Mouse (Mus musculus) limb, embryonic 14.5 days (tissue): Measurements from ENCODE around the gene Brsk1. TPM values are rescaled to one million over a fixed set of nuclear protein-coding genes. Genes with fewer than 3 reads are reported as not detected.
A peak's percentile ranks its signal among the peaks of the same experiment; 100 is the strongest.

Experiments used
- ATAC-seq: fragments of 200-750 bp; cut with Nextera tagmentation; 2 replicates; pipeline ENCODE4 v1.8.0; 2017; ENCODE audit warnings: low read depth, moderate number of reproducible peaks, moderate TSS enrichment; ENCODE audit not compliant: low FRiP score
- DNase-seq: peaks from one replicate; pipeline ENCODE4 v3.0.0-alpha.2; 2015; ENCODE audit warnings: low spot score
- H3K27ac ChIP-seq: fragments of 300-500 bp; sonication (generic); replicated peaks from 2 replicates; pipeline ENCODE4 v1.5.1; 2014; ENCODE audit warnings: low read depth, mild to moderate bottlenecking, low read length, moderate library complexity, mixed read lengths
- H3K27me3 ChIP-seq: fragments of 300-500 bp; sonication (generic); 2 replicates; pipeline ENCODE4 v1.6.1; 2014; ENCODE audit warnings: low read length, mixed read lengths; ENCODE audit not compliant: control insufficient read depth, insufficient read depth
- H3K36me3 ChIP-seq: fragments of 300-500 bp; sonication (generic); 2 replicates; pipeline ENCODE4 v1.6.1; 2014; ENCODE audit warnings: mild to moderate bottlenecking, low read length, moderate library complexity, mixed read lengths; ENCODE audit not compliant: control insufficient read depth, insufficient read depth
- H3K4me1 ChIP-seq: fragments of 300-500 bp; sonication (generic); 2 replicates; pipeline ENCODE4 v1.6.1; 2014; ENCODE audit warnings: antibody characterized with exemption, low read length, mixed read lengths; ENCODE audit not compliant: control insufficient read depth, insufficient read depth
- H3K4me2 ChIP-seq: fragments of 300-500 bp; sonication (generic); replicated peaks from 2 replicates; pipeline ENCODE4 v1.6.1; 2014; ENCODE audit warnings: low read depth, mild to moderate bottlenecking, low read length, moderate library complexity; ENCODE audit not compliant: severe bottlenecking
- H3K4me3 ChIP-seq: fragments of 300-500 bp; sonication (generic); replicated peaks from 2 replicates; pipeline ENCODE4 v1.5.1; 2014; ENCODE audit warnings: low read length
- H3K9ac ChIP-seq: fragments of 300-500 bp; sonication (generic); 2 replicates; pipeline ENCODE4 v1.6.1; 2014; ENCODE audit warnings: mild to moderate bottlenecking, low read depth, low read length, moderate library complexity; ENCODE audit not compliant: severe bottlenecking
- H3K9me3 ChIP-seq: fragments of 300-500 bp; sonication (generic); 2 replicates; pipeline ENCODE4 v1.6.1; 2016; ENCODE audit warnings: low read length; ENCODE audit not compliant: control insufficient read depth
- POLR2A ChIP-seq: fragments of 200-500 bp; IDR thresholded peaks from 2 replicates; pipeline ENCODE4 v1.8.0; 2012; ENCODE audit warnings: inconsistent platforms, mild to moderate bottlenecking, moderate library complexity, borderline replicate concordance; ENCODE audit not compliant: insufficient read depth, insufficient read length; ENCODE audit errors: extremely low read depth
- WGBS: fragments of 180-500 bp; shearing (Covaris S2); extraction: QIAGEN DNeasy Blood & Tissue Kit; methylation state at CpG from one replicate; pipeline ENCODE4 v1.1.7; 2014; 5-methylcytosine and 5-hydroxymethylcytosine counted together
- polyA plus RNA-seq, 2 experiments: library from polyadenylated mRNA; depleted of rRNA in 1 of 2; stranded (reverse) in 1 of 2; unstranded in 1 of 2; fragments of >200 nt; fragmentation: Nextera tagmentation in 1 of 2; extraction: Ambion mirVana in 1 of 2; gene quantifications; 2 replicates each; pipeline versions ENCODE4 v1.2.1 to v1.2.3; 2012 to 2014

Gene Brsk1
- polyA plus RNA-seq, 2 experiments, result 1.3 to 26.4 TPM

DNA sequence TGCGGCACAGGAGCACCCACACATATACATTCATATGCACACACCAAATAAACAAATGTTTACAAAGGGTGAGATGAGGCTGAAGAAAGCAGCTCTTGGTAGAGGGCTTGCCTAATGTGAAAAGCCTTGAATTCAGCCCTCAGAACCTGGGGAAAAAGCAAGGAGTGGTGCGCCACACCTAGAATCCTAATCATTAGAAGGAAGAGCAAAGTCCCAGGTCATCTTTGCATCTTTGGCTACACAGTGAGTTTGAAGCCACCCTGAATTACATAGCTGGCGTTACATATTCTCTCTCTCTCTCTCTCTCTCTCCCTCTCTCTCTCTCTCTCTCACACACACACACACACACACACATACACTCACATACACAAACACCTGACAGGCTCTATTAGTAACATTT, 28.9 kb downstream of the Brsk1 start:
- Histone ChIP-seq H3K27ac (no peak overlapping the region), H3K9ac (no peak overlapping the region), H3K27me3 (no peaks in the 10 kb centered on the region), H3K9me3 (no peaks in the 10 kb centered on the region), H3K4me2 (no peak overlapping the region), H3K4me3 (no peak overlapping the region), H3K36me3 (peaks cover 27% of the 10 kb centered on the region), H3K4me1 (no peaks in the 10 kb centered on the region)
- ATAC-seq (no peak), DNase-seq (no peak)
- TF ChIP-seq POLR2A, result no peak
- WGBS, result 96% methylated on average over 3 of the region's 3 CpGs

DNA sequence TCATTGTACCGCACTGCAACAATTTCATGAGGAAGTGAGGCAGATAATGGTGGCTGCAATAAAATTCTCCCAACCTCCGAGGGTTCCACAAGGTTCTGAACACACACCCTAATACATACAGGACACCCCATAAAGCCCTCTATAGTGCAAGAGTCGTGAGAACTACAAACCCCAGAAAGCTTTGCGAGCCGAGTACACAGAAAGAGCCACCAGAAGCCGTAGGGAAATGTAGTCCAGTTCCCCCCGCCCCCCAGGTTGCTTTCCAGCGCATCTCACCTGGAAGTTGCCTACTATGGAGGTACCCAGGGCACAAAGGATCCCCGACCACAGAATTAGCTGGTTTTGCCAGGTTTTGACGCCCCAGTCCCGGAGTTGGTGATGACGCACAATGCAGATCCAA, 33.1 kb downstream of the Brsk1 start:
- peak overlapping the region; percentile 28 for H3K4me3 ChIP-seq
- H3K4me1 ChIP-seq, result no peaks in the 10 kb centered on the region
- no peaks in the 10 kb centered on the region for H3K9me3 ChIP-seq
- no peaks in the 10 kb centered on the region for H3K27me3 ChIP-seq
- no peak; the same call in 1 of the 2 replicates for ATAC-seq
- H3K9ac ChIP-seq, result peak overlapping the region; percentile 40; the same call in 1 of the 2 replicates
- DNase-seq, result no peak
- peak overlapping the region; percentile 43 for H3K4me2 ChIP-seq
- H3K36me3 ChIP-seq, result no peaks in the 10 kb centered on the region
- no peak overlapping the region for H3K27ac ChIP-seq
- no peak for TF ChIP-seq POLR2A
- WGBS, result 36% methylated on average over 12 of the region's 12 CpGs

DNA sequence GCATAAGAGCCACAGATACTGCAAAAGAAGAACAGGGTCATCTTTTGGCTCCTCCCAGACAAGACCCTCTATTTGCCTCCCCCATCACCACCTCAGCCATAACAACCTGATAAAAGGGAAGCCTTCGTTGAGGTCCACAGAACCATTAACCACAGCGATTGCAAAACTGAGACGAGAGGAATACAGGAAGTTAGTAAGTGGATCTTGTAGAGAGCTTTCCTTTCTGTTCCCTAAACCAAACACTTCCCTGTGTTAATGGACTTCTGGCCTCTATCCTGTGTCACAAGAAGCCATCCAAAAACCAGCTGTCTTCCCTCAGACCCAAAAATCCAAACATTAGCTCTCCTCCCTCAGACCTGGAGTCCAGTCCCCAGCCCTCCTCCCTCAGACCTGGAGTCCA, 34.0 kb downstream of the Brsk1 start:
- H3K4me2 ChIP-seq, result no peak overlapping the region
- TF ChIP-seq POLR2A, result no peak
- H3K27me3 ChIP-seq, result no peaks in the 10 kb centered on the region
- no peaks in the 10 kb centered on the region for H3K36me3 ChIP-seq
- no peaks in the 10 kb centered on the region for H3K4me1 ChIP-seq
- no peak overlapping the region for H3K4me3 ChIP-seq
- ATAC-seq (no peak), DNase-seq (no peak)
- no peak overlapping the region for H3K27ac ChIP-seq
- 62% methylated on average over 3 of the region's 3 CpGs for WGBS
- H3K9me3 ChIP-seq, result no peaks in the 10 kb centered on the region
- no peak overlapping the region for H3K9ac ChIP-seq

DNA sequence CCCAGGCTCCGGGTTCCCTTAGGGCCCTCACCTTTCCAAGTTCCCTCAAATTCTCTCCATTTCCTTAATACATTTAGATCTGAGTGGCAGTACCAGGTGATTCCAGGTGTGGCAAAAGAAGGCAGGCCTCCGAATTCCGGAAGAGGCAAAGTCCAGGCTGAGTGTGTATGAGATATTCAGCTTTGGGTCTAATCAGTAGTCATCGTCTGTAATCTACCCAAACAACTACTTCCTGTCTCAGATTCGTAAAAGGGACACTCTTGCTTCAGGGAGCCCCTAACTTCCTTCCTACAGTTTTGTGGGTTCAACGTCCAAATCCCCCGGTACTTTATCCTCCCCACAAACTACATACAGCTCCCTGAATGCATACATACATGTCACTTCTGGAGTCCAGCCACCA, 34.8 kb downstream of the Brsk1 start, which contains the start of gene Tmem150b:
Tmem150b (minus strand) TSS at position 81 of the 400 bp plus-strand sequence.
- Histone ChIP-seq H3K4me3 (no peak within 1 kb of the TSS), H3K27me3 (no peaks in the 10 kb centered on the region), H3K4me1 (no peaks in the 10 kb centered on the region), H3K9ac (no peak within 1 kb of the TSS), H3K4me2 (no peak within 1 kb of the TSS), H3K27ac (no peak within 1 kb of the TSS), H3K9me3 (no peaks in the 10 kb centered on the region), H3K36me3 (no peaks in the 10 kb centered on the region)
- no peak for ATAC-seq
- no peak for DNase-seq
- WGBS, result 80% methylated on average over 7 of the region's 7 CpGs
- no peak for TF ChIP-seq POLR2A

DNA sequence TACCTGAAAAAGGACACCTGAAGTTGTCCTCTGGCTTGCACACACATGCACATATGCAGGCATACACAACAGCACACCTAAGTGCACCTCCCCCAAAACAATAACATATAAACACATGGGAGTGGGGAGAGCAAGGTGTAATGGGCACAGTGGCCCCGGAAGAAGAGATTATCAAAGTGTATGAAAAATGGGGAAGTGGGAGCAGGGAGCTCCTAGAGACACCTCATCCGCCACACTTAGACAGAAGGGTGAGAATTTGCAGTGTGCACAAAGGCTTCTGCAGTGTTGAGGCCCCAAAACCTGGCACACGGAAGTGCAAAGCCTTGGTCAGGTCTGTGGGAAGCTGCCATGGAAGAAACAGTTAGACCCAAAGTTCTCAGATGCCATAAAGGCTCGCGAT, 40.7 kb downstream of the Brsk1 start:
- WGBS, result 84% methylated on average over 5 of the region's 5 CpGs
- no peak for DNase-seq
- Histone ChIP-seq H3K9ac (no peak overlapping the region), H3K4me3 (no peak overlapping the region), H3K4me2 (no peak overlapping the region), H3K27ac (no peak overlapping the region), H3K27me3 (no peaks in the 10 kb centered on the region), H3K4me1 (no peaks in the 10 kb centered on the region), H3K9me3 (no peaks in the 10 kb centered on the region), H3K36me3 (no peaks in the 10 kb centered on the region)
- no peak for TF ChIP-seq POLR2A
- no peak for ATAC-seq

DNA sequence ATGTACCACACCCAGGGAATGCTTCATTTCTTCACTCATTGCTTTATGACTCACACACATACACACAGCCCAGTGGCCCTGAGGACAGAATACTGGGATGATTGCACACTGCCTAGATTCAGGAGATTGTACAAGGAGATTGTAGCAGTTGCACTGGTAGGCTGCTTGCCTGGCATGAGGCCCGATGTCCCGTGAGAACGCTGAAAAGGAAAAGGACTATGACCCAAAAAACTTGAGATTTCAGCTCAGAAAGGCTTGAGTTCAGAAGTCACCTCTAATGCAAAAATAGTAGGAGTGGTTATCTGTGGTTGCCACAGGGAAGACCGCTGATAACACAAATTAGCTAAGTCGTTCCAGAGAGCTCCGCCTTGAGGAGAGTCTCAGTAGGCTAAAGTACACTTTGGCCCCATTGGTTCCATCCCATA, 42.6 kb downstream of the Brsk1 start:
- Histone ChIP-seq H3K4me1 (no peaks in the 10 kb centered on the region), H3K9ac (no peak overlapping the region), H3K27me3 (no peaks in the 10 kb centered on the region), H3K4me2 (no peak overlapping the region), H3K4me3 (no peak overlapping the region), H3K9me3 (no peaks in the 10 kb centered on the region), H3K27ac (no peak overlapping the region), H3K36me3 (no peaks in the 10 kb centered on the region)
- 65% methylated on average over 6 of the region's 6 CpGs for WGBS
- DNase-seq (no peak), ATAC-seq (no peak)
- no peak for TF ChIP-seq POLR2A
